Mouse (Mus musculus): ENCODE data around the gene Pcna.
A peak's percentile ranks its signal among the peaks of the same experiment; 100 is the strongest.
"Not testable (repeated sequence)": the region's sequence is repeated elsewhere in the genome, so short reads cannot be mapped to it uniquely, and the experiment has no call there.

The Pcna gene

GRCm38 (mm10) chr2:132275527-132275926, 22.4 kb upstream of the Pcna start:
- DNase-seq = no peak

- DNase-seq = no peak
Observed at GRCm38 (mm10) chr2:132272694-132273389, 19.7 kb upstream of the Pcna start.

- peak in 1 of 2 experiments; percentile 50 for DNase-seq
Observed at GRCm38 (mm10) chr2:132270331-132270951, 17.3 kb upstream of the Pcna start.

GRCm38 (mm10) chr2:132269217-132269616, 16.1 kb upstream of the Pcna start:
- DNase-seq = peak in 1 of 2 experiments; percentile 53

GRCm38 (mm10) chr2:132266086-132266485, 13.0 kb upstream of the Pcna start:
- peak in 1 of 2 experiments; percentile 43 for DNase-seq

GRCm38 (mm10) chr2:132265196-132265595, 12.1 kb upstream of the Pcna start:
- DNase-seq = no peak

- peak in 1 of 2 experiments; percentile 36 for DNase-seq
Observed at GRCm38 (mm10) chr2:132264266-132264710, 11.2 kb upstream of the Pcna start.

GRCm38 (mm10) chr2:132263421-132264265, 10.5 kb upstream of the Pcna start:
- DNase-seq = peak in 1 of 2 experiments; percentile 34

GRCm38 (mm10) chr2:132262879-132263398, 9.8 kb upstream of the Pcna start, which contains the start of gene Cds2:
Gene Cds2 (plus strand): TSS chr2:132263148.
- peak; percentile 99 for DNase-seq

GRCm38 (mm10) chr2:132262175-132262574, 9.1 kb upstream of the Pcna start:
- no peak for DNase-seq

- DNase-seq = no peak
Observed at GRCm38 (mm10) chr2:132260601-132261000, 7.5 kb upstream of the Pcna start.

GRCm38 (mm10) chr2:132257350-132258068, 4.4 kb upstream of the Pcna start:
- DNase-seq = no peak

- no peak for DNase-seq
Observed at GRCm38 (mm10) chr2:132253603-132254002, 489 bp upstream of the Pcna start.

- no peak for DNase-seq
Observed at GRCm38 (mm10) chr2:132251911-132252310, 1.2 kb downstream of the Pcna start.

- DNase-seq = peak; percentile 94 to 95
Observed at GRCm38 (mm10) chr2:132247539-132248313, 5.4 kb downstream of the Pcna start, which contains the start of gene Tmem230. Gene Tmem230 (minus strand): TSS chr2:132247807.

GRCm38 (mm10) chr2:132243370-132243769, 9.7 kb downstream of the Pcna start:
- no peak for DNase-seq

- DNase-seq = peak; percentile 34 to 46
Observed at GRCm38 (mm10) chr2:132240457-132240856, 12.7 kb downstream of the Pcna start.

- DNase-seq = not testable (repeated sequence)
Observed at GRCm38 (mm10) chr2:132239434-132239833, 13.7 kb downstream of the Pcna start.

GRCm38 (mm10) chr2:132235975-132236374, 17.1 kb downstream of the Pcna start:
- no peak for DNase-seq

- no peak for DNase-seq
Observed at GRCm38 (mm10) chr2:132235291-132235690, 17.8 kb downstream of the Pcna start.
